Mouse (Mus musculus): ENCODE data around the gene Cdc6. TPM values are rescaled to one million over a fixed set of nuclear protein-coding genes. Genes with fewer than 3 reads are reported as not detected.

The Cdc6 gene
- total and polyA plus RNA-seq, 3 experiments: 47.4 to 99.3 (median 81.3) TPM

DNA sequence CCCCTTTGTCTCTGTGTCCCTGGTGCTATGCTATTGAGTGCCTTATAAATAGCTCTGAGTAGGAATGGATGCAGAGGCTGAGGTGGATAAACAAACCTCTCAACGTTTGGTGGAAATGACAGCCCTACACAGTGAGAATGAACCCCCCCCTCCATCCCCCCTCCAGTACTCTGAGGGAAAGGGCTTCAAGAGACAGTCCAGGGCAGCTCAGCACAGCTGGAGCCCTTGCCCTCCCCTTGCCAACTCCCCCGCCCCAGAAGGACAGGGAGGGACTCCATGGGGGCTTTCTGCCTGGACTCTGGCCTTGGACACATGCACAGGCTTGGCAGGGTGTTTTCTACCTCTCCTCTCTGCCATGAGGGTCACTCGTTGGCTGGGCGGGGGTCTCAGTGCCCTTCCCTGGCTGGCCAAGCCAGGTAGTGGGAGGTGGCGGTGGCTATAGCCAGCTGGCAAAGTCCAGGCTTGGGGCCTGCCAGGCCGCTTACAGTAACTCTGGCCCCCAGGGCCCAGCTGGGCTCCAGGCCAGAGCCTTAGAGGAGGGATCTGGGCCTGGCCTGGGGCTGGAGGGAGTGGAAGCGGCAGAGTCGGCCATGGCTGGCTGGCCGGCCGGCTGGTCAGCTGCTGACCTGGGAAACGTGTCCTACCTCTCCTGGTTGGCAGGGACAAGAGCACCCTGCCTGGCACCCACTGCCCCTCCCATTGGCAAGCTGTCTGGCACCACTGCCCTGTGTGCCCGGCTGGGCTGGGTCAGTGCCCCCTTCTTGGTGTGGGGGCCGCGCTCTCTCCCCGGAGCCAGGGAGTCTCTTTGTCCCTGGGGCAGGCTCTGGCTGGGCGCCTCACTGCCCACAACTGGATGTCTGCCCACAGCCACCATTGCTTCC, 43.7 kb downstream of the Cdc6 start:
- H3K27ac ChIP-seq (ENCODE audit: insufficient read depth, low read depth): no peak overlapping the region
- H3K79me2 ChIP-seq (replicated peaks; ENCODE audit: control insufficient read depth, extremely low read depth, insufficient read depth, poor library complexity, severe bottlenecking): no peaks in the 10 kb centered on the region
- H3K27me3 ChIP-seq (replicated peaks): no peaks in the 10 kb centered on the region
- no peak for DNase-seq (ENCODE audit: extremely low read depth)
- dilution Hi-C loops (cut with MboI; ENCODE audit: extremely low pct_ligation_motif_present, extremely low pct_unique_long_range_greater_than_20kb, low sequenced_read_pairs): no loop called here
- H3K36me3 ChIP-seq (replicated peaks in 1 of 2; ENCODE audit: control insufficient read depth in 1 of 2, insufficient read depth in 1 of 2, low read length in 1 of 2): peaks cover 5 to 38% of the 10 kb centered on the region in 2 experiments
- H3K4me1 ChIP-seq (ENCODE audit: control insufficient read depth in 1 of 2, insufficient read depth in 2 of 2): peaks cover 34 to 86% of the 10 kb centered on the region in 2 experiments
- no peaks in the 10 kb centered on the region for H3K9me3 ChIP-seq (replicated peaks; ENCODE audit: low read length)
- TF ChIP-seq TBP (conservative IDR thresholded peaks at IDR 0.05; ENCODE audit: low read depth, low read length): no peak
- TF ChIP-seq JUN (IDR thresholded peaks at IDR 0.05; ENCODE audit: insufficient read depth, low read depth, low read length): no peak
- no peak for TF ChIP-seq ZC3H11A (IDR thresholded peaks at IDR 0.05; ENCODE audit: low read depth, low read length)
- no peak overlapping the region for H3K9ac ChIP-seq (ENCODE audit: insufficient read depth, low read depth)
- H3K4me3 ChIP-seq (replicated peaks in 1 of 3; ENCODE audit: low read depth in 2 of 3, low read length in 2 of 3, poor library complexity in 1 of 3): no peak overlapping the region
- H3K4me2 ChIP-seq (ENCODE audit: insufficient read depth, low read depth, poor library complexity, severe bottlenecking): no peak overlapping the region
- in situ Hi-C loops (cut with MboI; ENCODE audit: low pct_ligation_motif_present, low pct_unique_long_range_greater_than_20kb, low sequenced_read_pairs): no loop called here

- Histone ChIP-seq H3K27ac (ENCODE audit: insufficient read depth, low read depth) (no peak overlapping the region), H3K4me1 (ENCODE audit: control insufficient read depth in 1 of 2, insufficient read depth in 2 of 2) (peaks cover 31 to 80% of the 10 kb centered on the region in 2 experiments), H3K9ac (ENCODE audit: insufficient read depth, low read depth) (no peak overlapping the region), H3K27me3 (replicated peaks) (no peaks in the 10 kb centered on the region), H3K9me3 (replicated peaks; ENCODE audit: low read length) (no peaks in the 10 kb centered on the region), H3K4me3 (replicated peaks in 1 of 3; ENCODE audit: low read depth in 2 of 3, low read length in 2 of 3, poor library complexity in 1 of 3) (no peak overlapping the region), H3K79me2 (replicated peaks; ENCODE audit: control insufficient read depth, extremely low read depth, insufficient read depth, poor library complexity, severe bottlenecking) (no peaks in the 10 kb centered on the region), H3K36me3 (replicated peaks in 1 of 2; ENCODE audit: control insufficient read depth in 1 of 2, insufficient read depth in 1 of 2, low read length in 1 of 2) (peaks cover 10 to 47% of the 10 kb centered on the region in 2 experiments), H3K4me2 (ENCODE audit: insufficient read depth, low read depth, poor library complexity, severe bottlenecking) (no peak overlapping the region)
- dilution Hi-C loops (cut with MboI; ENCODE audit: extremely low pct_ligation_motif_present, extremely low pct_unique_long_range_greater_than_20kb, low sequenced_read_pairs) (no loop called here), in situ Hi-C loops (cut with MboI; ENCODE audit: low pct_ligation_motif_present, low pct_unique_long_range_greater_than_20kb, low sequenced_read_pairs) (no loop called here)
- no peak for DNase-seq (ENCODE audit: extremely low read depth)
- TF ChIP-seq RAD21 (IDR thresholded peaks at IDR 0.05; ENCODE audit: low read depth, low read length): no peak
- no peak for TF ChIP-seq GABPA (IDR thresholded peaks at IDR 0.05; ENCODE audit: insufficient replicate concordance, low read depth, low read length)
- TF ChIP-seq RCOR1 (conservative IDR thresholded peaks at IDR 0.05; ENCODE audit: low read depth, low read length): no peak
- no peak for TF ChIP-seq NRF1 (IDR thresholded peaks at IDR 0.05; ENCODE audit: low read depth, low read length)
- TF ChIP-seq BHLHE40 (IDR thresholded peaks at IDR 0.05; ENCODE audit: low read depth, low read length): no peak
- TF ChIP-seq MAZ (IDR thresholded peaks at IDR 0.05; ENCODE audit: low read depth, low read length): no peak
- TF ChIP-seq UBTF (IDR thresholded peaks at IDR 0.05; ENCODE audit: low read depth, low read length): no peak
- TF ChIP-seq CTCF (conservative IDR thresholded peaks at IDR 0.05 in 1 of 2, IDR thresholded peaks at IDR 0.05 in 1 of 2; ENCODE audit: low read depth in 2 of 2, low read length in 2 of 2): no peak
- TF ChIP-seq EP300 (IDR thresholded peaks at IDR 0.05; ENCODE audit: low read length): no peak
- no peak for TF ChIP-seq ELF1 (IDR thresholded peaks at IDR 0.05; ENCODE audit: low read depth, low read length)
- TF ChIP-seq IRF4 (IDR thresholded peaks at IDR 0.05; ENCODE audit: low read depth, low read length): no peak
- TF ChIP-seq PAX5 (IDR thresholded peaks at IDR 0.05; ENCODE audit: low read length): no peak
- no peak for TF ChIP-seq KAT2A (IDR thresholded peaks at IDR 0.05; ENCODE audit: insufficient replicate concordance, low read length)
- no peak for TF ChIP-seq SIN3A (IDR thresholded peaks at IDR 0.05; ENCODE audit: low read length)
- no peak for TF ChIP-seq CHD1 (IDR thresholded peaks at IDR 0.05; ENCODE audit: low read depth, low read length)
- TF ChIP-seq USF1 (IDR thresholded peaks at IDR 0.05; ENCODE audit: low read depth, low read length): no peak
- no peak for TF ChIP-seq ZMIZ1 (IDR thresholded peaks at IDR 0.05; ENCODE audit: low read depth, low read length)
- TF ChIP-seq POLR2A (IDR thresholded peaks at IDR 0.05; ENCODE audit: low read depth, low read length): no peak
- no peak for TF ChIP-seq NELFE (IDR thresholded peaks at IDR 0.05; ENCODE audit: low read depth, low read length)
- TF ChIP-seq ZKSCAN1 (IDR thresholded peaks at IDR 0.05; ENCODE audit: borderline replicate concordance, low read depth, low read length): no peak
Observed at GRCm38 (mm10) chr11:98952111-98952510, 44.5 kb downstream of the Cdc6 start.
